Mouse (Mus musculus): ENCODE results near the gene Arntl. TPM values are rescaled to one million over a fixed set of nuclear protein-coding genes. Genes with fewer than 3 reads are reported as not detected.
A peak's percentile ranks its signal among the peaks of the same experiment; 100 is the strongest.

Arntl gene
- polyA plus RNA-seq (2017; shearing (Covaris generic)) = 10 to 100 TPM; 20.7 to 36.9 (median 30.1) TPM

GRCm38 (mm10) chr7:113206644-113207470, at the start of gene Arntl:
Gene Arntl (plus strand): TSS chr7:113207465.
- ATAC-seq = peak; percentile 90

GRCm38 (mm10) chr7:113161077-113161698, 46.1 kb upstream of the Arntl start:
- no peak for ATAC-seq

GRCm38 (mm10) chr7:113164719-113165118, 42.5 kb upstream of the Arntl start:
- no peak for ATAC-seq

- no peak for ATAC-seq
Observed at GRCm38 (mm10) chr7:113167092-113167491, 40.2 kb upstream of the Arntl start.

- ATAC-seq = no peak
Observed at GRCm38 (mm10) chr7:113168609-113169008, 38.7 kb upstream of the Arntl start.

- no peak for ATAC-seq
Observed at GRCm38 (mm10) chr7:113172425-113172824, 34.8 kb upstream of the Arntl start.

GRCm38 (mm10) chr7:113175481-113175880, 31.8 kb upstream of the Arntl start:
- ATAC-seq = no peak

GRCm38 (mm10) chr7:113178073-113178472, 29.2 kb upstream of the Arntl start:
- ATAC-seq = no peak

- no peak for ATAC-seq
Observed at GRCm38 (mm10) chr7:113183787-113184186, 23.5 kb upstream of the Arntl start.

- ATAC-seq = no peak
Observed at GRCm38 (mm10) chr7:113185056-113185455, 22.2 kb upstream of the Arntl start.

- ATAC-seq = no peak
Observed at GRCm38 (mm10) chr7:113186041-113186800, 21.0 kb upstream of the Arntl start.

- no peak for ATAC-seq
Observed at GRCm38 (mm10) chr7:113188091-113188490, 19.2 kb upstream of the Arntl start.

- ATAC-seq = no peak
Observed at GRCm38 (mm10) chr7:113188566-113188965, 18.7 kb upstream of the Arntl start.

- no peak for ATAC-seq
Observed at GRCm38 (mm10) chr7:113191787-113192186, 15.5 kb upstream of the Arntl start.

- no peak for ATAC-seq
Observed at GRCm38 (mm10) chr7:113192714-113193365, 14.4 kb upstream of the Arntl start.

- ATAC-seq = no peak
Observed at GRCm38 (mm10) chr7:113193872-113194271, 13.4 kb upstream of the Arntl start.

GRCm38 (mm10) chr7:113195271-113195670, 12.0 kb upstream of the Arntl start:
- no peak for ATAC-seq

- no peak for ATAC-seq
Observed at GRCm38 (mm10) chr7:113196171-113196570, 11.1 kb upstream of the Arntl start.

GRCm38 (mm10) chr7:113197161-113197775, 10.0 kb upstream of the Arntl start:
- no peak for ATAC-seq

GRCm38 (mm10) chr7:113201584-113201983, 5.7 kb upstream of the Arntl start:
- no peak for ATAC-seq

- ATAC-seq = peak; percentile 14
Observed at GRCm38 (mm10) chr7:113207471-113208387, 464 bp downstream of the Arntl start.

All from inflammation-experienced regulatory T-cells, adult 6 months (primary cell).